Mouse (Mus musculus) right cerebral cortex, postnatal 4 days (tissue): ENCODE measurements around the gene Pak6.
"Not testable (repeated sequence)": the region's sequence is repeated elsewhere in the genome, so short reads cannot be mapped to it uniquely, and the experiment has no call there.

Experiments used
- DNase-seq: peaks from one replicate; pipeline ENCODE4 v3.0.0-alpha.2; 2022

The Pak6 gene

DNA sequence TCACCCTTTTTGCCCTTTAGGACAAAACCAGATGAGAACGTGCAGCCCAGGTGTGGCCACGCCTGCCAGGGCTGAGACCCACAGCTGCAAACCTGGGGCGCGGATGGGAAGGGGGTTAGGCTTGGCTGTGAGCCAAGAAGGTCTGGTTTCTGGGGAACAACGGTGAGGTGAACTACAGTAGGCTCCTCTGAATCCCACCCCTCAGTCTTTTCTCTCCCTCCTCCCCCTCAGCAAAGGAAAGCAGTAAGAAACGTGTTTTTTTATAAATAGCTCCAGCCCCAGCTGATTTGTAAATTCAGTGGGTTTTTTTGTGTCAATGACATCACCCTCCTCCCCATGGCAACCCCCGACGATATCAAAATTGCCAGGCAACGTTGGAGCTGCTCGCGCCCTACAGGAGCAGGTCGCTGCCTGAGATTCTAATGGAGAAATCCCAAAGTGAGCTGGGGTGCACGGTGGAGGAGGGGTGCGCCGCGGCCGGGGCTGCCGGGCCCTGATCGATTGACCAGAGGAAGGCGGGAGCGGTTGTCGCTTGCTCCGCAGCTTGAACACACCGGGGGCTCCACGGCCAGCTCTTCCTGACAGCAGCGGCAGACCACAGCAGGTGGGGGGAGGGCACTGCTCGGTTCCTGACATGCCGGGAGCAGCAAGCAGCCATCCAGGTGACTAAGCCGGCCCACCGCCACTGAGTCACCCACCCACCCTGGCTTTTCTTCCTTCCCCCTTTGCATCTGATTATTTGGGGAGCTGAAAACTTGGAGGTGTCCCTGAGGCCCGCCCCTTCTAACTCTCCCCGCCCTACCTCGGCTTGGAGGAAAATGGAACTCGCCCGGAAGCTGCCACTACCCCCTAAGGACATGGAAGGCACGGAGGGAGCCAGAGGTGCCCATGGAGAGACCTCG is at the start of gene Pak6:
Pak6 (plus strand) TSS at position 402 of the 902 bp plus-strand sequence.
- peak; percentile 54 for DNase-seq

DNA sequence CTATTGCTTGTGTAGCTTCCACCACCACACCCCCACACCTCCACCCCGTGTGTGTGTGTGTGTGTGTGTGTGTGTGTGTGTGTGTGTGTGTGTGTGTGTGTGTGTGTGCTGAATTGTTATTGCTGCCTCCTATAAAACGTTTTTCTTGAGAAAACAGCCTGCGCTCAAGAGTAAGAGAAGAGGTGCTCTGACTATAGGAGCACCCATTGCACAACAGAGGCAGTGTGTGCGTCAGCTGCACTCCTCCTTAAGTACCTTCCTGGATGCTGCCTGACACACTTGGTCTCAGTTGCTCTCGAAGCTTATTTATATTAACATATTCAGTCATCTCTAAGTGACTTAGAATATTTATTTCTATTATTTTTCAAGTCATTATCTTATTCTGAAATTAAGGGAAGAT is 45.1 kb upstream of the Pak6 start:
- no peak for DNase-seq

DNA sequence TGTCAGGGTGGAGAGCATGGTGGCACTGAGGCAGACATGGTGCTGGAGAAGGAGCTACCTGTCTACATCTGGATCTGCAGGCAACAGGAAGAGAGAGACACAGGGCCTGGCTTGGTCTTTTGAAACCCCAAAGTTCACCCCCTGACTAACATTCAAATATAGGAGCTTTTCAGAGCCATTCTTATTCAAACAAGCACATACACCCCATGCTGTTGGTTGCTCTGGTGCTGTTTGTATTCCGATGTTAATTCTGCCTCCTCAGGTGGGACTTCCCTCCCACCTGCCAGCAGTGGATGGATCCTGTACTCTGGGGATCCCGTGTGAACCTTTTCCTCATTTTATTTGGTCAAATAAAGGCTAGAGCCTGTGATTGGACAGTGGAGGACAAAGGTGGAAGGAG is 43.0 kb upstream of the Pak6 start:
- no peak for DNase-seq

DNA sequence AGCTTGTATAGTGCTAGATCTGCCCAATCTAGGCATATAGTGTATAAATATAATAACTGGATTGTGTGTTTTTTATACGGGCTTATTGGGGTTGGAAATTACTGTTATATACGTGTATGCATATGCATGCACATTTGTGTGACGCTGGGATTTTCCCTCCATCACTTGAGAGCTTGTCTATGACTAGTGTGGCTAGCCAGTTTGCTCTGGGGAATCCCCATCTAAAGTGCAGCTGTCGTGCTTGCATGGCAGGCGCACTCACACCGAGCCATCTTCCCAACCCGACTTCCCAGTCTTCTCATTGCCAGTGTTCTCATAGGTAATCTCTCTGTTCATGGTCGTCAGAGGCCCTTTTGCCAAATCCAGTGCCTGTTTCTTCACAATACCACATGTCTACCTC is 42.5 kb upstream of the Pak6 start:
- no peak for DNase-seq

DNA sequence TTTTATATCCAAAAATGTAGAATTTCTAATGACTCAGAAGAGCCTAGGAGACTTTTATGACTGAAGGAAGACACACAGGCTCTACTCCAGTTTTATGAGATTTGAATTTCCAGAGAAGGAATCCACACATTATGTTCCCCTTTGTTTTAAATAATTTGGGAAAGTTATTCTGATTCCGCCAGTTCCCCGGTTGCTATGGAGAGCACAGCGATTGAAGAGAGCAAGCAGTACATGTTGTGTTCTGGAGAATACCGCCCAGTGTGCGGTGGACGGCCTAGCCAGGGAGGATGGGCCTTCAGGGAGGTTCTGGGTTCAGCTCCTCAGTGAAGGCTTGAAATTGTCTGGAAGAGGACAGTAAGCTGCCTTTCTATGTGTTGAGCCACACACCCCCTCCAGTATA is 33.8 kb upstream of the Pak6 start:
- peak; percentile 11 for DNase-seq

DNA sequence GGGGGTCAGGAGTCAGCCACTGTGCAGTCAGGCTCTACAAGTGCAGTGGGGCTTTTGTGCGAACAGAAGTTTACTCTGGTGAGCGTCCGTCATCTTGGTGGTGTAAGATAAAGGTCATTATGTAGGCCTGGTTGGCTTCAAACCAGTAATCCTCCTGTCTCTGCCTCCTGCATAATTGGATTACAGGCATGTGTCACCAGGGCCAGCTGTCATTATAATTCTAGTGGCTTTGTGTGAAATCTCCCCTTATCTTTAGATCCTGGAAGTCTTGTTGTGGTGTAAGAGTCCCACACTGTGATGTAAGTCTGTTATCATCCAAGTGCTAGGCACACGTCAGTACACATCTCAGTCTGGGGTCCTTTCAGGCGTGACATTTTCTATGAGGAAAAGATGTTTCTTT is 29.7 kb upstream of the Pak6 start:
- DNase-seq, result no peak

DNA sequence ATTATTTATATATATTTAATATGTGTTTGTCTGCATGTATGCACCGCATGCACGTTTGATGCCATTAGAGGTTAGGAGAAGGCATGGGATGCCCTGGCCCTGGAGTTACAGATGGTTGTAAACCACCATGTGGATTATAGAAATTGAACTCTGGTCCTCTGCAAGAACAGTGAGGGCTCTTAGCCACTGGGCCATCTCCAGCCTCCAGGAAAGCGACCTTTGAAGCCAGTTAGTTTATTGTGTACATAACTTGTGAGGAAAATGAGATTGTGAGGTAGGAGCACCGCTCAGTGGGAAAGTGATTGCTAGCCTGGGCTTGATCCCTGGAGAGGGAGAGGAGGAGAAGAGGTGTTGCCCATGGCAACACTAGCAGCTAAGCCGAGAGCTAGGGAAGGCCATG is 25.8 kb upstream of the Pak6 start:
- no peak for DNase-seq

DNA sequence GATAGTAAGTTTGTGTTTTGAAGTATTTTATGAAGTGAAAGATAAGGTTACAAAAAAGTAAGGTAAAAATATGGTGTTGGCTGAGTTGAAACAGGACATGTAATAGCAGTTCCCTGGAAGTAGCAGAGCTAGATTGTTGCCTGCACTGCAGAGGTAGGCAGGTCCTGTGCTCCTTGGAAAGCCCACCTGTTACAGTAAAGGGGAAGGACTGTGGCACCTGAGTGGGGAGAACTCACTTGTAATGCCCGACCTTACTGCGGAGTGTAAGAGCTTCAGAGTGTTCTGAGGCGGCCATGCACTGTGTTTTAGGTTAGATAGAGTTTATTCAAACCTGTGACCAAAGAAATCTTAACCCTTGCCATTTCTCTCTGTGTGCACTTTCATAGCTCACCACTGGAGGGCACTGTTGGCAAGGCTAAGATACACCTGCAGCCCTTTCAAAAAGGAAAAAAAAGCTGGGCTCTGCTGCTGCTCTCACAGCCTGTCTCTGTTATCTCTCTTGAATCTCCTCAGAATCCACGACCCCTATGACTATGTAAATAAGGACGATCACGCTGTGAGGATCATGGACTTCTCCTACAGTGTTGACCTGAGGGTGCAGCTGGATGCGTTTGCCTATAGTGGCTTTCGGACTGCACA is 25.1 kb upstream of the Pak6 start:
- peak; percentile 79 for DNase-seq

DNA sequence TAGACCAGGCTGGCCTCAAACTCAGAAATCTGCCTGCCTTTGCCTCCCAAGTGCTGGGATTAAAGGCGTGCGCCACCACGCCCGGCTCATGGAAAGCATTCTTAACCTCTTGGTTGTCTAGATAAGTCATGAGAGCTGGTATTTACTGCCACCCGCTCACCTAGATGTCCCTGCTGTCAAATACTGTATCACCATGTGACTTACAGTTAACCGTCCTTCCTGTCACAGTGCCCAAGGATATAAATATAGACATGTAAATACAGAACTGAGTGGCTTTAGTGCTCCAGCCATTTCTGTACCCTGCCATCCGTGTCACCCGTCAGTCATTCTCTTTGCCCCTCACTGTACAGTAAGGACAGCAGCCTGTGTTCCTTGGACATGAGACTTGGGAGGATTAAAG is 24.4 kb upstream of the Pak6 start:
- DNase-seq, result no peak

DNA sequence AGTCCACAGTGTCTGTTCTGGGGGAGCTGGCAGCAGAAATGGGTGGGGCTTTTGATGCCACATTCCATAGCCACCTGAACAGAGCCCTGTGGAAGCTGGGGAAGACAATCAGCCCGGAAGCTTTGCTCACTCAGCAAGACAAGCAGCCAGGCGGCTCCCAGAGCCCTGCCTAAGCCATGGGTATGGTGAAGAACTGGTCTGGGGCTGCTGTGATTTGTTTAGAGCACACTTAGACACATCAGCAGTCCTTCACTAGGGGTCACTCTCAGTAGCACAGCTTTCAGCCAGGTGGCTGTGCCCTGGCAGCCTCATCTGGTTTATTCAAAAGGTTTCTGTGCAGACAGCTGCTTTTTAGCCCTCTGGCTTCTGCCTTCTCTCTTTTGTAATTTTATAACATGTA is 22.0 kb upstream of the Pak6 start:
- no peak for DNase-seq

DNA sequence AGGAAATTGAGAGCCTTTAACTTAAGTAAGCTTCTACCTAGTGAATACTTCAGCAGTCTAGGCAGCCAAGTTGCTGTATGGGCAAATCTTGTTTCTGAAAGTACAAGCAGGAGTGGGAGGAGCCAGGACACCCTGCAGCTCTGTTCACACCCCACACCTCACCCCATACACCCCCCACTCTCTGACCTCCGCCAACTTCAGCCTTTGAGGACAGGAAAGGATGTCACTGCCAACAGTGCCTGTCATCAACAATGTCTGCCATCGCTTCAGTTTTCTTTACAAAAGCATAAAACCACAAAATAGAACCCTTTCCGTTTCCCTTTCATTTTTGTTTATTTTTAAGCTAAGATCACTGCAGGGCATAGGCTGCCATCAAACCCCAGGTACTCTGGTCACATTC is 20.7 kb upstream of the Pak6 start:
- no peak for DNase-seq

DNA sequence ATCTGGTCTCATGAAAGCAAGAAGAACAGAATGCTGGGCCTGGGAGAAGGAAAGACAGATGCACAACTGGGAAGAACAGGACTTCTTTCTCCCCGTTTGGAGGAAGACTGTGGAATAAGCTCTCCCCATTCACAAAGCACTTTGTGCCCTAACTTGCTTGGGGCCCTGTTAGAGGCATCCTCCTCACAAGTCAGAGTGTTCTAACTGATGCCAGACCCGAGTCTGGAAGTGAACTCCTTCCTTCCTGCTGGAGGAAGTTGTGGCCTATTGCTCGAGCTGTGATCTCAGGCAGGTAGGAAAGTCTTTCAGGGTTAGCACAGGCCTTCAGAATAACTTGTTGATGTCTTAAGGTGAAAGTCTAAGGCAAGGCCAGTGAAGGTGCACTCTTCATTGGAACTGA is 20.2 kb upstream of the Pak6 start:
- DNase-seq, result no peak

DNA sequence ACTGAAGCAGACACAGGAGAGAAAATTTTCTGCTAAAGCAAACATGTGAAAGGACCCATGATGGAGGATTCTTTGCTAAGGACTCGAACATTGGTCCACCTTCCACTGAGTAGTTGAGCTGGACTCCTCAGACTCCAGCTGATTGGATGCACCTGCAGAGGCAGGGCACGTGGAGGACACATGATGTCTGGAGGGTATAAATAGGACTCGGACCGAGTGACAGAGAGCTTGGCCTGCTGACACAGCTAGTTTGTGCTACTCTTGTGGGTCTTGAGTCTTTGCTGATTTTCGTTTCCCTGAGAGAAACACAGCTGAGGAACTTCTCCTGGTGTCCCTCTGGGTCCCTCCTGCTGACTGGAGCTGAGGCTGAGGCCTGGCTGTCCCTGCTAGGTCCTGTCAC is 16.4 kb upstream of the Pak6 start:
- DNase-seq, result no peak

DNA sequence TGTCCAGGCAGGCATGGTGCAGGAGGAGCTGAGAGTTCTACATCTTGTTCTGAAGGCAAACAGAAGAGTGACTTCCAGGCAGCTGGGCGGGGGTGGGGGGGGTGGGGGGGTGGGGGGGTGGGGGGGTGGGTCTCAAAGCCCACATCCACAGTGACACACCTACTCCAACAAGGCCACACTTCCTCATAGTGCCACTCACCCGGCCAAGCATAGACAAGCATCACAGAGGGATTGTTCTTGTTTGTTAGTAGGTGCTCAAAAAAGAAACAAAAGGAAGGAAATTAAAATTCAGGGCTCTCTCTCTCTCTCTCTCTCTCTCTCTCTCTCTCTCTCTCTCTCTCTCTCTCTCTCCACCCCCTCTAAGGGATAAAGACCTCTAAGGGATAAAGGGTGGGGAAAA is 12.4 kb upstream of the Pak6 start:
- not testable (repeated sequence) for DNase-seq

DNA sequence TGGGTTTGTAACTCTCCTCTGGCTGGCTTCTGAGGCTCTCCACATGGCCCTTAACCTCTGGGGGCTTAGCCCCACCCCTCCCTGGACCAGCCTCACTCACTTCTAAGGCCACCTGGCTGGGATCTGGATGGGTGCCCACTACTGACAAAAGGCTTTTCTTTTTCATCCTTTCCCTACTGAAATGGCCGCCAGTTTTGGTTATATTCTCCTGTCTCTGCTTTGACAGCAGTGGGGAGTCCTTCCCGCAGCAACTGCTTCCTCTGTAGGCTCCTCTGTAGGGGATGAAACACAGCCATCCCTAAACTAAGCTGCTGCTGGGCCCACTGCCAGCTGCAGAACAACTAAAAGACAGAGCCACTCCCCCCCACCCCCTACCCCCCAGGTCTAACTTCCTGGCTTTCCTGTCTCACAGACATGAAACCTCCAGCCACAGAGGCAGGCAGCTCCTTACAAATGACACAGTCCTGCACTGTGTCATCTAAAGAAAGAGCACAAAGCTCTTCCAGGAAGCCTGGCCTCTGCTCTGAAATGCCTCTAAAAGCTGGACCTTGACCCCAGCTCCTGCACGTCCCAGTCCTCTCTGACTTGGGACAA is 6.3 kb upstream of the Pak6 start:
- DNase-seq, result no peak

DNA sequence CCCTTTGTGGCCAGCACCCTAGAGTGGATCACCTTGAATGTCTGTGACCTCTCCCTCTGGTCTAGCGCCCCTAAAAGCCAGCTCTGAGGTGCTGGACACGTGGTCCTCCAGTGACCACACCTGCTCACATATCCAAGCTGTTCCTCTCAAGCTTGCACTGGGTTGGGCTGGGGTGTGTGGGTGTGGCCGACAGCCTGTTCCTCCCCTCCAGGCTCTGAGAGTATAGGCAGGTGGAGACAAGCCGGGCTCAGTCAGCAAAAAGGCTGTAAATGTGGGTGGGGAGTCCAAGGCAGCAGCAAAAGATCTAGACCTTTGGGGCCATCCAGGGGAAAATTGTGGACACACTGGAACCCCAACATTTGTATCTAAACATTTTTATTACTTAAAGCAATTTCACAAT is 4.6 kb upstream of the Pak6 start:
- no peak for DNase-seq

DNA sequence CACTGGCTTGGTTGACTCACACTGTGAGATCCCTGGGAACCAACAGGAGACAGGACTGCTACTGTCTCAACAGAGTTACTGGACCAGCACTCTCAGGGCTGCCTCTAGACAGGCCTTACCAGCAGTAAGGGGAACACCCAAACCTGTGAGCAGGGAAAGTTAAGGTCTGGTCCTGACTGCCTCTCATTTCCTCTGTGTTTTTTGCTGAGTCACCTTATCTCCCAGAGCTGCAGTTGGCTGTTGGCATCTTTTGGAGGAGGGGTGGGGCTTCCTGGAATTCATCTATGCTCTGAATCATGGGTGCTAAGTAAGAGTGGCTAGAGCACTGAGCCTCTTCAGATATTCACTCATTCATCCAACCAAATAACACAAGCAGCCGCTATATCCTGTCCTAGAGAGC is 4.0 kb upstream of the Pak6 start:
- no peak for DNase-seq

DNA sequence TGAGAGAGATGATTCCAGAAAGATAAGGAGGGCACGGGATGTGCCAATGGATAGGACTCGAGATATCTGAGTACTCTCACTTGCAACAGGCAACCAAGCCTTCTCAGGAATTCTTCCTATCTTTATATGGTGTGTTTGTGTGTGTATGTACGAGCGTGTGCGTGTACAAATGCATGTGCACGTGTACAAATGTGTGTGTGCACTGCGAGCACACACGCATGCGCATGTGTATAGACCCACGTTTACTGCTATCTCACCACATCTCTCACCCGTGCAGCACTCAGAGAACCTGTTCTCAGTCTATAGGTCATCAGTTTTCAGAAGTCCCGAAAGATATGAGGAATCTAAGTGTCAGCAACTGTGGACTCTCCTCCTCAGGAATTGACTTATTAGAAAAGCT is 3.6 kb upstream of the Pak6 start:
- no peak for DNase-seq

DNA sequence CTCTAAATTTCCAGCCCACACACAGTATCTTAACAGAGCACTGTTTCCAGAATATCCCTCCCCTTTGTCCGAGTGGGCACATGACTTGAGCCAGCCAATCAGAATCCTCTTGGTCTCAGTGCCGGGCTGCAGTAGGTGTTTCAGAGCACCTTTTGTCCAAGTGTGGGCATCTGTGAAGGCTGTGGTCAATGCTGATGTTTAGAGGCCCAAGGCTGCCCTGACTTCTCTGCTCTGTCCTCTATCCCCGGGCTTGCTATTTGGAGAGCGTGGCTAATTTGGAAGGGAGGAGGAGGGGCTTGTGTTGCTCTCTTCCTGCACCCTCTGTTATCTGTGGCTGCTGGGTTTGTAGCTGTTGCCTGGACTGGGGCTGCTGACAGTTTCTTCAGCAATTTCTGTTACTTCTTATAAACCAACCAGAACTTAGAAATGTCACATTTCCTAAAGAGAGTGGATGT is 3.1 kb upstream of the Pak6 start:
- DNase-seq, result peak; percentile 25

DNA sequence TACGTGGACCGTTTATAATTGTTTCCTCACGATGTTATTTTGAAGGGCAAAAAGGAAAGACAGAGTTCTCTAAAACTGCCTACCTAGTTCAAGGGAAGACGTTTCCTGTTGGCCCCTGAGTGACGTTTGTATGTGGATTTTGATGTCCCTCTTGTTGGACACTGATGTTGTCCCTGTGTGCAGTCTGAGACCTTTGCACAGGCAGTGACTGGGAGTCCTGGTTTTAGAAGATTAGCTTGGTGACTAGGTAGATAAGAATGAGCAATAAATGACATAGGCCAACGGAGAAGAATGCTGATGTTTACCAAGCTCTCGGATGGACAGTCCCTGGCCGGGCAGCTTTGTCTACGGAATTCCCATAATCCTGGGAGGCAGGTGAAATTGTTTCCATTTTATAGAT is 1.2 kb upstream of the Pak6 start:
- no peak for DNase-seq

DNA sequence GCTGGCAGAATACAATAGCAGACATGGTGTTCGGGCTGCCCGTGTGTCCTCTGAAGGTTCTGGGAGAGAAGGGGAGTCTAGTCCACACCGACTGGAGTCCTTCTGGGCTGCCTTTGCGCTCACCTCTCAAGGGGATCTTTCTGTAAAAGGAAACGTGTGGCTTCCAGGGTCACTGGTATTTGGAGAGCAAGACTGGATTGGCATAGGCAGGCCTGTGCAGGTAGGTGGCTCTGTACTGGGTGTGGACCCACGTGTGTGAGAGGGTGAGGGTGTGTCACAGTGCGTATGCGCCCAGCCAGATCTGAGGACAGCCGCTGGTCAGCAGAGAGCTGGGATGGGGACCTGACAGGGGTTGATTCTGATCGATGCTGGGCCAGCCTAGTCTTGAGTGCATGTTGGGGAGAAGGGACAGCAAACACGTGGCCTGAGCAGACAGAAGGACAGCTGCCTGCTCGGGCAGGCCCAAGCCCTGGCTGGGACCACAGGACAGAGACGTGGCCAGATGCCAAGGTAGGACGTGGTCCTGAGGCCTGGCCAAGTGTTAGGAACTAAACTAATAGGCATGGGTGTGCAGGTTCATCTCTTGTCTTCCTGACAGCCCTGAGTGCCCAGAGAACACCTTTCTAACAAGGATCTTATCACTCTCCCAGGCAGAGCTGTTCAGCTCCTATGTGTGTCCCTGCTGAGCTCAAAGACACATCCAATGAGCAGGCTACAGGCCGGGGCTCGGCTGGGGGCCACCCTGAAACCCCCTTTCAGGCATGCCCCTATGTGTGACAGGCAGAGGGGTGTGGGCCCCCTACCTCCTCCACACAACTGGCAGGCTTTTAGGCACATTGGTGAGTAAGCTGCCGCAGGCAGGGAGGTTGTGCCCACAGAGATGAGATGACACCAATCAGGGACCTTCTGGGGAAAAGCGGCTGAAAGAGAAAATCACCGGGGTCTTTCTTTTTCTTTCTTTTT is 982 bp downstream of the Pak6 start:
- peak; percentile 38 for DNase-seq

DNA sequence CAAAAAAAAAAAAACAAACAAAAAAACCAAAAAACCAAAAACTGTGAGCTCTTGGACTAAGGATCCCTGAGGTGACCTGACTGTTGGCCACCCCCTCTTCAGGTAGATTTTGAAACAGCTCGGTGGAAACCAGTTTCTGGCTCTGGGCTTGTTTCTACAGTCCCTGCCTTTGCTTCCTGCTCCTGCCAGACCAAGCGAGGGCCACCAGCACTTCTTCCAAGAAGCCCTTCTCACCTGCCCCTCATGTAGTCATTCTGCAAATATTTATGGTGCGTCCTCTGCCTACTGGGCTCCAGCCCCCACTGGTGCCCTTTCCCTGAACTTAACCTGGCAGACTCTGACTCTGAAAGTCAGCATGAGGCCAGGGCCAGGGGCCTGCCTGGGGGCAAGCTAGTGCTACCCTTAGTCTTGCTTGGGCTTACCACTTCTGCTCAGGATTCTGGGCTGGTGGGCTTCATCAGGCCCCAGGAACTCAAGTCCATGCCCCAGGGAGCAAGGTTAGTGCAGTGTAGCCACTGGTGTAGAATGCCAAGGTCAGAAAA is 1.9 kb downstream of the Pak6 start:
- DNase-seq, result no peak

DNA sequence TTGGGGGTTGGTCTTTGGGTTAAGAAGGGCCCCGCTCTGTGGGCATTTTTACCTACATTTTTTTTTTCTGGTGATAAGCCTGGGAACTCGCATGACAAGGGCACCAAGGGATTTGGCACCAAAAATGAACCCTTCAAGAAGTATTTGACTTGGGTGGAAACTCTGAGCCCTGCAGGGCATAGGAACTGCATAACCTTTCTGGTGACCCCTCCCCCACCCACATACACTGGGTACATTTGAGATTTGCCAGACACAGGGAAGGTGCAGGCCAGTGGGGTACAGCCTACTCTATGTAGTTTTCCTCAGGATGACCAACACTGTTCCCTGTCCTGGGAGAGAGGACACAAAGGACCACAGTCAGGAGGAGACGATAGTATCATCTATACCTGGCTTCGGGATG is 2.5 kb downstream of the Pak6 start:
- no peak for DNase-seq
